Mouse (Mus musculus): Measurements from ENCODE around the gene Aoc3. TPM values are rescaled to one million over a fixed set of nuclear protein-coding genes. Genes with fewer than 3 reads are reported as not detected.
"Not testable (repeated sequence)": the region's sequence is repeated elsewhere in the genome, so short reads cannot be mapped to it uniquely, and the experiment has no call there.

The Aoc3 gene
- polyA plus RNA-seq, 1 experiment from 2014 or later: 0.94 TPM

DNA sequence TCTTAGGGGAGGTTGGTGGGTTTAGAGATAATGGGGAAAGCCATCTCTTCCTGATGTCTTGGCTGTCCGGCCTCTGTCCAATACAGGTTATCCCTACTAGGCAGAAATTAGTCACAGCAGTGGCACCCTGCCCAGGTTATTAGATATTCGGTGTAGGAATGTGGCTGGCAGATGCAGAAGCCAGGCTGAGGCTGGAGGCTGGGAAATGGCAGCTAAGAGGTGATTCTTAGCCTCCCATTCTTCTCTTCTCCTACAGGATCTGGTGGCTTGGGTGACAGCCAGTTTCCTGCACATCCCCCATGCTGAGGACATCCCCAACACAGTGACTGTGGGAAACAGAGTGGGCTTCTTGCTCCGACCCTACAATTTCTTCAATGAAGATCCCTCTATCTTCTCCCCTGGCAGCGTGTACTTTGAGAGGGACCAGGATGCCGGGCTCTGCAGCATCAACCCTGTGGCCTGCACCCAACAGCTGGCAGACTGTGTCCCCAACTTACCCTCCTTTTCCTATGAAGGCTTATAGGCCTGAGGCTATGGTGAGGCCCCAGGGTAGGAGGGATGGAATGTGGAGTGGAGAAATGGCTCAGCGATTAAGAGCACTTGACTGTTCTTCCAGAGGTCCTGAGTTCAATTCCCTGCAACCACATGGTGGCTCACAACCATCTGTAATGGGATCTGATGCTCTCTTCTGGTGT, 1.3 kb upstream of the Aoc3 start:
- ATAC-seq (ENCODE audit: insufficient number of reproducible peaks, low FRiP score, low TSS enrichment, low read depth): no peak
- H3K36me3 ChIP-seq: peaks cover 20% of the 10 kb centered on the region
- H3K27me3 ChIP-seq: no peaks in the 10 kb centered on the region
- no peak overlapping the region for H3K4me3 ChIP-seq (replicated peaks)
- 61% methylated on average over 6 of the region's 6 CpGs for WGBS
- no peak overlapping the region for H3K4me2 ChIP-seq (replicated peaks)
- peak overlapping the region; percentile 5; the same call in 1 of the 2 replicates for H3K27ac ChIP-seq (replicated peaks)
- H3K9me3 ChIP-seq (replicated peaks): no peaks in the 10 kb centered on the region
- peaks cover 18% of the 10 kb centered on the region; the same call in 1 of the 2 replicates for H3K4me1 ChIP-seq
- no peak overlapping the region for H3K9ac ChIP-seq

DNA sequence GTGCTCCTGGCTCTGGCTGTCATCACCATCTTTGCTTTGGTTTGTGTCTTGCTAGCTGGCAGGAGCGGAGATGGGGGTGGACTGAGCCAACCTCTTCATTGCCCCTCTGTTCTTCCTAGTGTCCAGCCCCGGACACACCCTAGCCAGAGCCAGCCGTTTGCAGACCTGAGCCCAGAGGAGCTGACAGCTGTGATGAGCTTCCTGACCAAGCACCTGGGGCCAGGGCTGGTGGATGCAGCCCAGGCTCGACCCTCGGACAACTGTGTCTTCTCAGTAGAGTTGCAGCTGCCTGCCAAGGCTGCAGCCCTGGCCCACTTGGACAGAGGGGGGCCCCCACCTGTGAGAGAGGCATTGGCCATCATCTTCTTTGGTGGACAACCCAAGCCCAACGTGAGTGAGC, 556 bp downstream of the Aoc3 start:
- 75% methylated on average over 6 of the region's 6 CpGs for WGBS
- not testable (repeated sequence) for H3K9me3 ChIP-seq (replicated peaks); H3K9ac ChIP-seq; H3K36me3 ChIP-seq; H3K27me3 ChIP-seq; H3K4me3 ChIP-seq (replicated peaks); H3K4me2 ChIP-seq (replicated peaks); ATAC-seq (ENCODE audit: insufficient number of reproducible peaks, low FRiP score, low TSS enrichment, low read depth)
- H3K27ac ChIP-seq (replicated peaks): peak overlapping the region; percentile 55; the same call in 1 of the 2 replicates
- peaks cover 18% of the 10 kb centered on the region; the same call in 1 of the 2 replicates for H3K4me1 ChIP-seq

DNA sequence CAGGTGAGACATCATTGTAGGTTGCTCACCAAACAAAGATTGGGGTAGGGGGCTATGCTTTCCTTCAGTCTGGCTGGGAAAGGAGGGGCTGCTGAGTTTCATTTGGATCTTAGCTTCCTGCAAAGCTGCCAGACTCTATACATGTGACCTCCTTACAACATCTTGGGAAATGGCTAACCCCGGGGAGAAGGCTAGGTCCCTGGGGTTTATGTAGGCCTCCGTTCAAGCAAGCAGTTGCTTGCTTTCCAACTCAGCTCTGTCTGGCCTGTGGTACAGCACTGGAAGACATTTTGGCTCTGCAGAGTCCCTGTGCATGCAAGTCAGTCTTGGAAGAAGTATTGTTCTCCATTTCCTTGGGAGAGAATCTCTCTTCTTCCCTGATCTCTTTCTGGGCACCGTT, 2.1 kb downstream of the Aoc3 start:
- Histone ChIP-seq H3K4me3 (replicated peaks) (no peak overlapping the region), H3K9me3 (replicated peaks) (no peaks in the 10 kb centered on the region), H3K27me3 (no peaks in the 10 kb centered on the region), H3K9ac (no peak overlapping the region), H3K27ac (replicated peaks) (no peak overlapping the region), H3K36me3 (no peaks in the 10 kb centered on the region), H3K4me2 (replicated peaks) (no peak overlapping the region), H3K4me1 (peaks cover 23% of the 10 kb centered on the region)
- WGBS: 60% methylated on average over 3 of the region's 3 CpGs
- no peak for ATAC-seq (ENCODE audit: insufficient number of reproducible peaks, low FRiP score, low TSS enrichment, low read depth)

DNA sequence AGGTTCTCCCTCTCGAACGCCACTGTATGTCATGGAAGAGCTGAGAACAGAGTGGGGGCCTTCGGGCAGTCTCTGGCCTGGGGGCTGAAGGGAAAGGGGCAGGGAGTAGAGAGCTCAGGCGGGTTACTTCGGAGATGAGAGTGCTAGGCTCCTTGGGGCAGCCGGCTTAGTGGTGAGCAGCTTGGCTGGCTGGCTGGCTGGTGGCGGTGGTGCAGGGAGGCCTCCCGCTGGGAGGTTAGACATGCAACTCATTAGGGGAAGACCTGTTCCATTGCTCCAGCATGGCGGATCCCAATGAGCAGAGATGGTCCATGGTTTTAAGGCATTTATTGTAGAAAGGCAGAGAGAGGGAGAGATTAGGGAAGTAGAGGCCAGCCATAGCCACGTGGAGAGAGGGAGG, 3.6 kb downstream of the Aoc3 start:
- WGBS: 27% methylated on average over 10 of the region's 10 CpGs
- H3K9ac ChIP-seq: no peak overlapping the region
- no peak overlapping the region for H3K4me2 ChIP-seq (replicated peaks)

DNA sequence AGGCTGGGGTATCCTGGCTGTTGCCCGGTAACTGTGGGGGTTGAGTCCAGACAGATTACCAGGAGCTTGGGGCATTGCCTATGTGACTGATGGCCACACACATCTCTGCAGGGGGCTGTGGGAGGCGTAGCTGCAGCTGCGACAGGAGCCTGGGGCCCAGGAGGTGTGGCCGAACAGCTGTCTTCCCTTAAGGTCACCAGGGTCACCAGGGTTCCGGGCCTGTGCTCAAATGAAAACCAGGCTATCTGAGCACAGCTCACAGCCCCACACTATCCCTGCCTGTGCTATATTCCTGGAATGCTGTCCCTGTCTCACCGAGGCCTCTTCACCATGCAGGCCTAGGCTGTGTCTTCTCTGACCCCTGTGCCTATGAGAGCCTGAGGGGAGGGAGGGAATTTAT, 4.1 kb downstream of the Aoc3 start:
- Histone ChIP-seq H3K9me3 (replicated peaks) (no peaks in the 10 kb centered on the region), H3K27ac (replicated peaks) (no peak overlapping the region), H3K4me3 (replicated peaks) (no peak overlapping the region), H3K36me3 (no peaks in the 10 kb centered on the region), H3K9ac (no peak overlapping the region), H3K27me3 (no peaks in the 10 kb centered on the region), H3K4me2 (replicated peaks) (no peak overlapping the region), H3K4me1 (peaks cover 25% of the 10 kb centered on the region)
- 14% methylated on average over 6 of the region's 6 CpGs for WGBS
- no peak for ATAC-seq (ENCODE audit: insufficient number of reproducible peaks, low FRiP score, low TSS enrichment, low read depth)

More for the DNA sequence above, 3.6 kb downstream of the Aoc3 start:
- H3K4me1 ChIP-seq: peaks cover 28% of the 10 kb centered on the region
- no peaks in the 10 kb centered on the region for H3K9me3 ChIP-seq (replicated peaks)
- no peaks in the 10 kb centered on the region for H3K36me3 ChIP-seq
- no peaks in the 10 kb centered on the region for H3K27me3 ChIP-seq
- H3K27ac ChIP-seq (replicated peaks): no peak overlapping the region
- H3K4me3 ChIP-seq (replicated peaks): no peak overlapping the region
- no peak for ATAC-seq (ENCODE audit: insufficient number of reproducible peaks, low FRiP score, low TSS enrichment, low read depth)

DNA sequence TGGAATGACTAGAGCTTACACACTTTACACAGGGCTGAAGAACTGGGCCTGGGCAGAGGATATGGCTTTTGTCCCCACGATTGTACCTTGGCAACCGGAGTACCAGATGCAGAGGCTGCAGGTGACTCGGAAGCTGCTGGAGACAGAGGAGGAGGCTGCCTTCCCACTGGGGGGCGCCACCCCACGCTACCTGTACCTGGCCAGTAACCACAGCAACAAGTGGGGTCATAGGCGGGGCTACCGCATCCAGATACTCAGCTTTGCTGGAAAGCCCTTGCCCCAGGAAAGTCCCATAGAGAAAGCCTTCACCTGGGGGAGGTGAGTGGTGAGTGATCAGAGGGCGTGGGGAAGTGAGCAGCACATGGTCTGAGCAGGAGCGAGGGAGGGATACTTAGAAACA, 5.3 kb downstream of the Aoc3 start:
- no peak overlapping the region for H3K9ac ChIP-seq

DNA sequence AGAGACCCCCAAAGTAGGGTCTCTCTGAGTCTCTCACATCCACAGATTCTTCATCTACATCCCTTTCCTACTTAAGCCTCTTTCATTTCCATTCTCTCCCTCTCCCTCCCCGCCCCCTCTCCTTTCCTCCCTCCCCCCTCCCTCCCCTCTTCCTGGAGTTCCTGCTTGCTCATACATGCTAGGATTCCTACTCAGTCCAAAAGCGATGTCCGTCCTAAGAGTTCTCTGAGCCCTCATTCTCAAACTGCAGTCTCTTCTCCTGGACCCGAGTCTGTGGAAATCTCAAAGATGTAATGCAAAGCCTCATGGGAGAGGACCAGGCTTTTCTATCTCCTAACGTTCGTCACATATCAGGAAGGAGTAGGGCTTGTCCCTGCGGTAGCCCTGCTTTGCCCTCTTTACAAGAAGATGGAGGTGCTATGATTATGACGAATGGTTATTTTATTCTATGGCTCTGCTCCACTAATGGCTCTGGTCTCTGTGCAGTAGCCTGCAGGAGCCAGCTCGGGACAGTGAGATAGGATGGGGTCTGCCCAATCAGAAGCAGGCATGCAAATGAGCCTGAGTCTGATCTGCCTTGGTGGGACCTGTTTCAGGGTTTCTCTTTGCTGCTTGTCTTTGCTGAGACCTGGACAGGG, 7.8 kb downstream of the Aoc3 start:
- H3K4me1 ChIP-seq: peaks cover 19% of the 10 kb centered on the region
- ATAC-seq (ENCODE audit: insufficient number of reproducible peaks, low FRiP score, low TSS enrichment, low read depth): peak; percentile 52; the same call in 1 of the 2 replicates
- peak overlapping the region; percentile 15; the same call in 1 of the 2 replicates for H3K9ac ChIP-seq
- H3K27ac ChIP-seq (replicated peaks): 0 out of 2 replicates have a peak overlapping the region, but pooled peaks have one; percentile 53
- H3K9me3 ChIP-seq (replicated peaks): no peaks in the 10 kb centered on the region
- peak overlapping the region; percentile 43 for H3K4me2 ChIP-seq (replicated peaks)
- no peaks in the 10 kb centered on the region for H3K36me3 ChIP-seq
- peak overlapping the region; percentile 25 for H3K4me3 ChIP-seq (replicated peaks)
- H3K27me3 ChIP-seq: no peaks in the 10 kb centered on the region
- WGBS: under 1% methylated on average over 9 of the region's 9 CpGs

More for the DNA sequence above, 5.3 kb downstream of the Aoc3 start:
- Histone ChIP-seq H3K4me2 (replicated peaks) (no peak overlapping the region), H3K36me3 (no peaks in the 10 kb centered on the region), H3K4me3 (replicated peaks) (no peak overlapping the region), H3K27ac (replicated peaks) (no peak overlapping the region), H3K9me3 (replicated peaks) (no peaks in the 10 kb centered on the region), H3K4me1 (peaks cover 22% of the 10 kb centered on the region), H3K27me3 (no peaks in the 10 kb centered on the region)
- no peak for ATAC-seq (ENCODE audit: insufficient number of reproducible peaks, low FRiP score, low TSS enrichment, low read depth)
- WGBS: 81% methylated on average over 9 of the region's 9 CpGs

DNA sequence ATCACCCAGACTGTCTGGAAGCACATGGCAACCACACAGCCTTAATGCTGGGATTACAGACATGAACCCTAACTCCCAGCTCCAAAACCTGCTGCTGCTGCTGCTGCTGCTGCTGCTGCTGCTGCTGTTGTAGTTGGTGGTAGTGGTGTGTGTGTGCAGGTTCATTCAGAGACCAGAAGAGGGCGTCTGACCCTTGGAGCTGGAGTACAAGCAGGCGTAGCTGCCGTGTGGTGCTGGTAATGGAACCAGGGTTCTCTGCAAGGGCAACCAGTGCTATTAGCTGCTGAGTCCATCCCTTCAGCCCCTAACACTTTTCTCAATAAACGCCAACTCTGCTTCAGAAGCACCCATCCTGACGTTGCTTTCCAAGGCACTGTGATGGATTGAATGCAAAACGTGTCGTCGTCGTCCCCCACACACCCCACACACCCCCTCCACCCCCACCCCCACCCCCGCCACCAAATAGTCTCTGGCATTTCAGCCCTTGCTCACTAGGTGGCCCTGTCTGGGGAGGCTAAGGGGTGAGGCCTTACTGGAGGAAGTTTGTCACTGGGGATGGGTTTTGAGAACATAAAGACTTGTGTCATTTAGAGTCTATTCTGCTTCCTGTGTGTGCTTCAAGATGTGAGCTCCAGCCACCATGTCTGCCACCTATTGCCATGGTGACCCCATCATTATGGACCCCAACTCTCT, 16.8 kb downstream of the Aoc3 start:
- Histone ChIP-seq H3K27me3 (no peaks in the 10 kb centered on the region), H3K4me3 (replicated peaks) (no peak overlapping the region), H3K36me3 (no peaks in the 10 kb centered on the region), H3K27ac (replicated peaks) (no peak overlapping the region), H3K4me2 (replicated peaks) (no peak overlapping the region), H3K9ac (no peak overlapping the region), H3K9me3 (replicated peaks) (no peaks in the 10 kb centered on the region), H3K4me1 (0 out of 2 replicates have a peak, but pooled peaks cover 3% of the 10 kb centered on the region)
- 73% methylated on average over 10 of the region's 10 CpGs for WGBS
- no peak for ATAC-seq (ENCODE audit: insufficient number of reproducible peaks, low FRiP score, low TSS enrichment, low read depth)

DNA sequence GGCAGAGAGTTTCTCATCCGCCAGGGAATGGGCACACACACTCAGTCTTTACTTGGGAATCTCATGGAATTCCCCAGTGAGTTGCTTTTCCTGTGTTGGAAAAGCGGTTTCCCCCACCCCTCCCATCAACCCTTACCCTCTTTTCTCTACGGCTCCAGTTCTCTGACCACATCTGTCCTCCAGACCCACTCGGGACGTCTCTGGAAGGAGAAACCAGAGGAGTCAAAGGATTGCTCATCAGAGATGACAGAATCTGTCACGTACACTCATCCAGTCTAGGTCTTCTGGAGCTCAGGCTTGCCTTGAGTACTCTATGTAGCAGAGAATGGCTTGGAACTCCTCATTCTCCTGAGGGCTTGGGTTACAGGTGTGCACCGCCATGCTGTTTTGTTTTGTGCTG, 18.4 kb downstream of the Aoc3 start:
- peak overlapping the region; percentile 68 for H3K27ac ChIP-seq (replicated peaks)
- H3K27me3 ChIP-seq: no peaks in the 10 kb centered on the region
- H3K9ac ChIP-seq: no peak overlapping the region
- H3K9me3 ChIP-seq (replicated peaks): no peaks in the 10 kb centered on the region
- WGBS: 44% methylated on average over 7 of the region's 7 CpGs
- no peaks in the 10 kb centered on the region for H3K36me3 ChIP-seq
- 0 out of 2 replicates have a peak, but pooled peaks cover 3% of the 10 kb centered on the region for H3K4me1 ChIP-seq
- no peak overlapping the region for H3K4me3 ChIP-seq (replicated peaks)
- H3K4me2 ChIP-seq (replicated peaks): no peak overlapping the region
- ATAC-seq (ENCODE audit: insufficient number of reproducible peaks, low FRiP score, low TSS enrichment, low read depth): no peak

DNA sequence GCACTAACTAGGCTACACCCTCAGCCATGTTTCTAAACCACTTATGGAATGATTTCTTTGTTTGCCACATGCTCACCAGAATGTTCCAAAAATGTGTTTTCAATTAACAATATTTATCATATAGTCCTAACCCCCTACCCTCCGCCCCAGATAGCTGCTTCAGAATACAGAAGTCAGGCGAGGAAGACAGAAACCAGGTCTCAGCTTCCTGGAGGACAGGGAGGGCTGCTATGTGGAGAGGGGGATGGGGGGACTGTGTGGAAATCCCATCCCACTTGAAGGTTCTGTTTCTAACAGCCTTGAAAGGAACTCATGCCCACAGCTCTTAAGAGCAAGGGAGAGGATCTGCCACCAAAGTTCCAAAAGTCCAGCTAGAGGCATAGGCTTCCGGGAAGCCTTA, 18.8 kb downstream of the Aoc3 start:
- H3K27ac ChIP-seq (replicated peaks): peak overlapping the region; percentile 68
- no peak overlapping the region for H3K4me3 ChIP-seq (replicated peaks)
- no peaks in the 10 kb centered on the region for H3K9me3 ChIP-seq (replicated peaks)
- no peaks in the 10 kb centered on the region for H3K36me3 ChIP-seq
- no peak overlapping the region for H3K4me2 ChIP-seq (replicated peaks)
- ATAC-seq (ENCODE audit: insufficient number of reproducible peaks, low FRiP score, low TSS enrichment, low read depth): no peak
- 48% methylated on average over 3 of the region's 3 CpGs for WGBS
- H3K4me1 ChIP-seq: 0 out of 2 replicates have a peak, but pooled peaks cover 3% of the 10 kb centered on the region
- H3K9ac ChIP-seq: no peak overlapping the region
- H3K27me3 ChIP-seq: no peaks in the 10 kb centered on the region

DNA sequence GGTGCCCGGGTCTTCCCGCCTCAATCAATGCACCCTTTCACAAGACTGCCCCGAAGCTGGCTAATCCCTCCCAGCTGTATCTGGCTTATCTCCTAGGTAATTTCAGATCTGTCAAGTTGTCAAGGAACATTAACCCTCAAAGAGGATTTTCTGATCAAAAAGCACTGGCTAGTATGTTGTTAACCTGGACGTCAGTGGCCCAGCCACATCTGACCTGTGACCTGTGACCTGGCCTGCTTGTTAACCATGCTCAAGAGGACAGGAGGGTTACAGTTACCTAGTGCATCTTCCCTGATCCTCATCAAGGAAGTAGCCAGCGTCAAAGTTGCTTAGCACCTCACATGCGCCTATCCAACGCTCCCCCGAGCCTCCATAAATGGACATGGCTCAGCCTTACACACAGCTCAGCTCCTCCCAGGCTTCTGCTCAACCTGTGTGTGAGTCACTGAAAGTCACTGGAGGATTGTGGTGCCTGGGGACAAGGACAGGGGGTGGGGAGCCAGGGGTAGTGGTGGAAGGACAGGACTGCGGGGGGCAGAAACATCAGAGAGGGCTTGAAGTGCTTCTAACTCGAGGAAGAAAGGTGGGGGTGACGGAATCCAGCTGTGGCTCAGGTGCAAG, 20.8 kb downstream of the Aoc3 start:
- 46% methylated on average over 11 of the region's 11 CpGs for WGBS
- Histone ChIP-seq H3K27me3 (no peaks in the 10 kb centered on the region), H3K27ac (replicated peaks) (no peak overlapping the region), H3K9me3 (replicated peaks) (no peaks in the 10 kb centered on the region), H3K4me1 (0 out of 2 replicates have a peak, but pooled peaks cover 3% of the 10 kb centered on the region), H3K9ac (no peak overlapping the region), H3K4me2 (replicated peaks) (no peak overlapping the region), H3K4me3 (replicated peaks) (no peak overlapping the region), H3K36me3 (no peaks in the 10 kb centered on the region)
- ATAC-seq (ENCODE audit: insufficient number of reproducible peaks, low FRiP score, low TSS enrichment, low read depth): no peak

Measured in embryonic facial prominence, embryonic 15.5 days (tissue).